Mouse (Mus musculus) MEL (cell line): ENCODE data around the gene Vars. TPM values are rescaled to one million over a fixed set of nuclear protein-coding genes. Genes with fewer than 3 reads are reported as not detected.

ENCODE experiments used
- DNase-seq: peaks from one replicate; pipeline ENCODE4 v3.0.0; 2011; ENCODE audit warnings: low read depth, low spot score
- H3K27ac ChIP-seq: 2 replicates; pipeline ENCODE4 v1.5.1; 2012; ENCODE audit warnings: low read depth, mild to moderate bottlenecking, control low read depth, low read length, moderate library complexity; ENCODE audit not compliant: control insufficient read depth
- H3K27me3 ChIP-seq, 2 experiments: fragments of 150-350 bp in 1 of 2; sonication (generic) in 1 of 2; 2 replicates each; pipeline ENCODE4 v1.6.1; 2012; ENCODE audit warnings: low read length in 2 of 2, mild to moderate bottlenecking in 2 of 2, improper control_type of control experiment in 1 of 2, moderate library complexity in 1 of 2; ENCODE audit not compliant: insufficient read depth in 2 of 2, control insufficient read depth in 1 of 2
- H3K36me3 ChIP-seq, 2 experiments: 2 replicates each; pipeline ENCODE4 v1.6.1; 2012 to 2014; ENCODE audit warnings: low read length in 2 of 2, improper control_type of control experiment in 1 of 2, inconsistent platforms in 1 of 2, mild to moderate bottlenecking in 1 of 2; ENCODE audit not compliant: insufficient read depth in 2 of 2, control insufficient read depth in 1 of 2
- H3K4me1 ChIP-seq, 2 experiments: fragments of 150-350 bp in 1 of 2; sonication (generic) in 1 of 2; 2 replicates each; pipeline ENCODE4 v1.6.1; 2012; ENCODE audit warnings: low read length in 2 of 2, improper control_type of control experiment in 1 of 2, mild to moderate bottlenecking in 1 of 2; ENCODE audit not compliant: insufficient read depth in 2 of 2, control insufficient read depth in 1 of 2
- H3K4me3 ChIP-seq, 2 experiments: fragments of 150-350 bp in 1 of 2; sonication (generic) in 1 of 2; 2 replicates each; pipeline ENCODE4 v1.5.1; 2012; ENCODE audit warnings: low read depth in 2 of 2, low read length in 2 of 2, mild to moderate bottlenecking in 2 of 2, moderate library complexity in 2 of 2, control low read depth in 1 of 2, improper control_type of control experiment in 1 of 2; ENCODE audit not compliant: control insufficient read depth in 1 of 2, insufficient read depth in 1 of 2
- H3K79me2 ChIP-seq: 2 replicates; pipeline ENCODE4 v1.6.1; 2012; ENCODE audit warnings: mild to moderate bottlenecking, low read length, moderate library complexity; ENCODE audit not compliant: control insufficient read depth, poor library complexity, insufficient read depth
- H3K9ac ChIP-seq: 2 replicates; pipeline ENCODE4 v1.6.1; 2012; ENCODE audit warnings: low read depth, mild to moderate bottlenecking, control low read depth, low read length, moderate library complexity; ENCODE audit not compliant: control insufficient read depth, poor library complexity, severe bottlenecking
- H3K9me3 ChIP-seq: fragments of 150-350 bp; sonication (generic); replicated peaks from 2 replicates; pipeline ENCODE4 v1.6.1; 2012; ENCODE audit warnings: mild to moderate bottlenecking, low read length, improper control_type of control experiment, moderate library complexity; ENCODE audit not compliant: insufficient read depth
- BHLHE40 ChIP-seq: IDR thresholded peaks from 2 replicates; pipeline ENCODE4 v1.6.1; 2012; ENCODE audit warnings: low read depth, mild to moderate bottlenecking, inconsistent platforms, low read length, improper control_type of control experiment, borderline replicate concordance
- CHD1 ChIP-seq: IDR thresholded peaks from 2 replicates; pipeline ENCODE4 v1.6.1; 2012; ENCODE audit warnings: low read depth, mild to moderate bottlenecking, inconsistent platforms, low read length, improper control_type of control experiment
- CTCF ChIP-seq, 3 experiments: IDR thresholded peaks in 2 of 3; conservative IDR thresholded peaks in 1 of 3; 2 replicates each; pipeline ENCODE4 v1.5.1; 2011 to 2012; ENCODE audit warnings: low read length in 3 of 3, low read depth in 2 of 3, mild to moderate bottlenecking in 2 of 3, improper control_type of control experiment in 1 of 3, inconsistent platforms in 1 of 3, mixed read lengths in 1 of 3, moderate library complexity in 1 of 3; ENCODE audit not compliant: control insufficient read depth in 1 of 3, insufficient read depth in 1 of 3, poor library complexity in 1 of 3, severe bottlenecking in 1 of 3
- ELF1 ChIP-seq: IDR thresholded peaks from 2 replicates; pipeline ENCODE4 v1.6.1; 2014; ENCODE audit warnings: low read depth, mild to moderate bottlenecking, inconsistent platforms, low read length, improper control_type of control experiment, moderate library complexity
- GABPA ChIP-seq: IDR thresholded peaks from 2 replicates; pipeline ENCODE4 v1.6.1; 2012; ENCODE audit warnings: low read depth, mild to moderate bottlenecking, inconsistent platforms, low read length, improper control_type of control experiment, moderate library complexity
- GATA1 ChIP-seq: IDR thresholded peaks from 2 replicates; pipeline ENCODE4 v1.6.1; 2011; ENCODE audit warnings: low read depth, low read length, improper control_type of control experiment
- JUND ChIP-seq: IDR thresholded peaks from 2 replicates; pipeline ENCODE4 v1.6.1; 2011; ENCODE audit warnings: low read depth, mild to moderate bottlenecking, improper control_type of control experiment, low read length
- KAT2A ChIP-seq: conservative IDR thresholded peaks from 2 replicates; pipeline ENCODE4 v1.6.1; 2012; ENCODE audit warnings: low read depth, low read length, improper control_type of control experiment, inconsistent platforms
- MAX ChIP-seq: IDR thresholded peaks from 2 replicates; pipeline ENCODE4 v1.6.1; 2011; ENCODE audit warnings: low read length, improper control_type of control experiment
- MAZ ChIP-seq: IDR thresholded peaks from 2 replicates; pipeline ENCODE4 v1.6.1; 2012; ENCODE audit warnings: low read depth, mild to moderate bottlenecking, inconsistent platforms, low read length, improper control_type of control experiment
- MXI1 ChIP-seq: IDR thresholded peaks from 2 replicates; pipeline ENCODE4 v1.6.1; 2011; ENCODE audit warnings: mild to moderate bottlenecking, low read depth, low read length, improper control_type of control experiment
- MYB ChIP-seq: IDR thresholded peaks from 2 replicates; pipeline ENCODE4 v1.6.1; 2011; ENCODE audit warnings: mild to moderate bottlenecking, low read depth, low read length, improper control_type of control experiment
- MYC ChIP-seq: IDR thresholded peaks from 2 replicates; pipeline ENCODE4 v1.6.1; 2011; ENCODE audit warnings: low read depth, mild to moderate bottlenecking, low read length, improper control_type of control experiment, moderate library complexity
- NELFE ChIP-seq: IDR thresholded peaks from 2 replicates; pipeline ENCODE4 v1.6.1; 2011; ENCODE audit warnings: low read depth, low read length, improper control_type of control experiment
- POLR2A ChIP-seq, 2 experiments: IDR thresholded peaks; 2 replicates each; pipeline ENCODE4 v1.6.1; 2011 to 2012; ENCODE audit warnings: low read length in 2 of 2, mild to moderate bottlenecking in 2 of 2, control low read depth in 1 of 2, improper control_type of control experiment in 1 of 2, low read depth in 1 of 2, moderate library complexity in 1 of 2; ENCODE audit not compliant: control insufficient read depth in 1 of 2, insufficient read depth in 1 of 2, poor library complexity in 1 of 2
- POLR2AphosphoS2 ChIP-seq: IDR thresholded peaks from 2 replicates; pipeline ENCODE4 v1.6.1; 2011; ENCODE audit warnings: low read length, improper control_type of control experiment
- POLR2AphosphoS5 ChIP-seq: IDR thresholded peaks from 2 replicates; pipeline ENCODE4 v1.6.1; 2012; ENCODE audit warnings: low read depth, borderline replicate concordance, mild to moderate bottlenecking, inconsistent platforms, low read length, moderate library complexity, mixed read lengths
- RAD21 ChIP-seq: IDR thresholded peaks from 2 replicates; pipeline ENCODE4 v1.6.1; 2011; ENCODE audit warnings: mild to moderate bottlenecking, low read depth, low read length, improper control_type of control experiment
- RCOR1 ChIP-seq: IDR thresholded peaks from 2 replicates; pipeline ENCODE4 v1.6.1; 2012; ENCODE audit warnings: low read depth, mild to moderate bottlenecking, inconsistent platforms, low read length, improper control_type of control experiment
- SIN3A ChIP-seq: IDR thresholded peaks from 2 replicates; pipeline ENCODE4 v1.6.1; 2012; ENCODE audit warnings: low read length, improper control_type of control experiment, inconsistent platforms
- SMC3 ChIP-seq: IDR thresholded peaks from 2 replicates; pipeline ENCODE4 v1.6.1; 2011; ENCODE audit warnings: low read depth, low read length, improper control_type of control experiment
- TBP ChIP-seq: IDR thresholded peaks from 2 replicates; pipeline ENCODE4 v1.8.0; 2011; ENCODE audit warnings: low read depth, low read length, improper control_type of control experiment
- TCF12 ChIP-seq: IDR thresholded peaks from 2 replicates; pipeline ENCODE4 v1.6.1; 2014; ENCODE audit warnings: low read depth, mild to moderate bottlenecking, inconsistent platforms, low read length, improper control_type of control experiment, moderate library complexity
- UBTF ChIP-seq: IDR thresholded peaks from 2 replicates; pipeline ENCODE4 v1.6.1; 2012; ENCODE audit warnings: low read depth, mild to moderate bottlenecking, inconsistent platforms, low read length, improper control_type of control experiment, moderate library complexity, borderline replicate concordance; ENCODE audit not compliant: insufficient read depth
- USF1 ChIP-seq: IDR thresholded peaks from 2 replicates; pipeline ENCODE4 v1.6.1; 2014; ENCODE audit warnings: low read depth, mild to moderate bottlenecking, inconsistent platforms, low read length, improper control_type of control experiment, moderate library complexity
- USF2 ChIP-seq, 2 experiments: IDR thresholded peaks; 2 replicates each; pipeline ENCODE4 v1.6.1; 2011 to 2012; ENCODE audit warnings: improper control_type of control experiment in 2 of 2, low read length in 2 of 2, borderline replicate concordance in 1 of 2, inconsistent platforms in 1 of 2, low read depth in 1 of 2, mild to moderate bottlenecking in 1 of 2; ENCODE audit not compliant: insufficient read depth in 1 of 2
- ZMIZ1 ChIP-seq: IDR thresholded peaks from 2 replicates; pipeline ENCODE4 v1.6.1; 2012; ENCODE audit warnings: low read depth, mild to moderate bottlenecking, inconsistent platforms, low read length, improper control_type of control experiment, moderate library complexity
- ZNF384 ChIP-seq: IDR thresholded peaks from 2 replicates; pipeline ENCODE4 v1.6.1; 2012; ENCODE audit warnings: low read depth, mild to moderate bottlenecking, inconsistent platforms, low read length, improper control_type of control experiment
- polyA plus RNA-seq, 2 experiments: library from polyadenylated mRNA; stranded (reverse) in 1 of 2; unstranded in 1 of 2; fragments of >175 nt in 1 of 2; fragments of >200 nt in 1 of 2; gene quantifications; 2 replicates each; pipeline versions ENCODE4 v1.2.1 to v1.2.4; 2012; ENCODE audit warnings: low replicate concordance in 2 of 2, low read depth in 1 of 2; ENCODE audit not compliant: insufficient read length in 2 of 2, insufficient read depth in 1 of 2, missing spikeins in 1 of 2
- total RNA-seq: library from RNA; depleted of rRNA; stranded (reverse); fragments of 300-350 nt; gene quantifications from 2 replicates; pipeline ENCODE4 v1.2.3, GENCODE M21; 2012

Gene Vars
- total and polyA plus RNA-seq, 3 experiments: 149 to 251 TPM; not detected in 1

DNA sequence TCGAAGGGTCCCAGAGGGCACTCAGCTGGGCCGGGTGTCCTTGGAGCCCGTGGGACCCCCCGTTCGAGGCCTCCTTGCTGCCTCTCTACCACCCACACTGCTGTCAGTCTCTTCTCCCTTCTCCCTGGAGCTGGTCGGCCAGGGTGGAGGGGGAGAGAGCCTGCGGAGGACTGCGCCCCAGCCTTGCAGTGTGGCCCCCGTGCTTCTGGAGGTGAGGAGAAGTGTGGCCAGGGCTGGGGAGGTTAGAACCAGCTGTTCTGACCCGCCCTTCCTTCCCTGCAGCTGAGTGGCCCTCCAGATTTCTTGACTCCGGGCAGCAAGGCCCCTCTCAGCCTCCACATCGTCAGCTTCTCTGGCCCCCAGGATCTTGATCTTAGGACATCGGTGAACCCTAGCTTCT lies 23.5 kb downstream of the Vars start:
- H3K9ac ChIP-seq: peak overlapping the region; percentile 77
- H3K27ac ChIP-seq: peak overlapping the region; percentile 96
- H3K79me2 ChIP-seq: peaks cover 39% of the 10 kb centered on the region
- peak overlapping the region; percentile 54 to 66; a peak in 3 of 4 replicates for H3K4me3 ChIP-seq
- peaks cover 17 to 64% of the 10 kb centered on the region in 2 experiments; a peak in 3 of 4 replicates for H3K4me1 ChIP-seq
- no peaks in the 10 kb centered on the region for H3K27me3 ChIP-seq
- H3K9me3 ChIP-seq: no peaks in the 10 kb centered on the region
- peaks cover 0 to 50% of the 10 kb centered on the region in 2 experiments; a peak in 2 of 4 replicates for H3K36me3 ChIP-seq
- DNase-seq: peak; percentile 50
- TF ChIP-seq POLR2A (IDR thresholded peaks at IDR 0.05; ENCODE audit: control insufficient read depth in 1 of 2, insufficient read depth in 1 of 2, low read depth in 1 of 2, low read length in 2 of 2, poor library complexity in 1 of 2): no peak; a peak in 1 of 4 replicates
- TF ChIP-seq RCOR1: no peak
- TF ChIP-seq KAT2A: no peak
- TF ChIP-seq POLR2AphosphoS5: no peak
- 0 out of 2 replicates have a peak, but pooled peaks have one; percentile 19 for TF ChIP-seq MAZ
- TF ChIP-seq ZNF384: no peak
- TF ChIP-seq GATA1: no peak
- TF ChIP-seq CTCF (IDR thresholded peaks at IDR 0.05 in 2 of 3, conservative IDR thresholded peaks at IDR 0.05 in 1 of 3; ENCODE audit: control insufficient read depth in 1 of 3, insufficient read depth in 1 of 3, low read depth in 2 of 3, low read length in 3 of 3, poor library complexity in 1 of 3, severe bottlenecking in 1 of 3): no peak
- no peak for TF ChIP-seq ELF1
- TF ChIP-seq NELFE: no peak
- no peak for TF ChIP-seq MAX
- no peak for TF ChIP-seq RAD21
- TF ChIP-seq GABPA: no peak
- 0 out of 2 replicates have a peak, but pooled peaks have one; percentile 2 for TF ChIP-seq ZMIZ1
- no peak for TF ChIP-seq BHLHE40
- TF ChIP-seq USF1: no peak
- TF ChIP-seq JUND: no peak
- no peak for TF ChIP-seq TCF12
- TF ChIP-seq POLR2AphosphoS2: peak; percentile 40
- no peak for TF ChIP-seq CHD1

DNA sequence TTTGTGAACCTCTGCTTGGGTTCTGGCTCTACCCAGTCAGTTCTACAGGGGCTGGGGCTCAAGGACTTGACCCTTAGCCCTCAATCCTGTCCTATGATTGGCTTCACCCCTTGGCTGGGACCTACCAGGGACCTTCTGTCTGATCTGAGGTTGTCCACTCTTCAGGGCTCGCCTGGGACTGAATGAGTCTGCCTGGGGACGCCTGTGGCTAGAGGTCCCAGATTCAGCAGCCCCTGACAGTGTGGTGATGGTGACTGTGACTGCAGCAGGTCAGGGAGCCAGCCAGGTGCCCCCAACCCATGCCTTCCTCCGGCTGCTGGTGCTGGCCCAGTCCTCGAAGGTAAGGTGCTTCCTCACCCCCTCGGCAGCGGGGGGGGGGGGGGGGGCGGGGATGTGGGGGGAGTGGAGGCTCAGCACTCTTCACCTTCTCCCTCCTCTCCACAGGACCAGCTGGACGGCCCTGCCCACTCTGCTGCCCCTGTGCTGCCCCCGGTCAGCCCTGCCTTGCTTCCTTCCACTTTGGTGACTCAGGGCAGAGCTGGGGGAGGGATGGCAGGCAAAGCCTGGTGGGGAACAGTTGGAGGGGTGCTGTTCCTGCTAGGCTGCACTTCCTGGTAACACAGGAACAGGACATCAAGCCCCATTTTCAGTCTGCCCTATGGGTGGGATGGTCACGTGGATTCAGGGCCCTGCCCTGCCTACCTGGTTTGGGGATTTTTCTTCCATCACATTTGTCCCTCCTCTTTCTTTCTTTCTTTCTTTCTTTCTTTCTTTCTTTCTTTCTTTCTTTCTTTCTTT lies 24.1 kb downstream of the Vars start:
- Histone ChIP-seq H3K4me1 (peaks cover 17 to 64% of the 10 kb centered on the region in 2 experiments; a peak in 3 of 4 replicates), H3K9ac (peak overlapping the region; percentile 77), H3K27ac (peak overlapping the region; percentile 96)
- TF ChIP-seq USF2 (IDR thresholded peaks at IDR 0.05; ENCODE audit: borderline replicate concordance in 1 of 2, insufficient read depth in 1 of 2, low read depth in 1 of 2, low read length in 2 of 2) (no peak), MYC (peak; percentile 75; the same call in 1 of the 2 replicates), MYB (0 out of 2 replicates have a peak, but pooled peaks have one; percentile 16), SIN3A (peak; percentile 20; the same call in 1 of the 2 replicates), JUND (no peak), UBTF (no peak), ELF1 (0 out of 2 replicates have a peak, but pooled peaks have one; percentile 49), MXI1 (no peak), POLR2AphosphoS5 (no peak), GABPA (no peak), MAX (peak; percentile 54; the same call in 1 of the 2 replicates), ZNF384 (no peak), TBP (0 out of 2 replicates have a peak, but pooled peaks have one; percentile 33), NELFE (no peak), GATA1 (no peak), POLR2A (IDR thresholded peaks at IDR 0.05; ENCODE audit: control insufficient read depth in 1 of 2, insufficient read depth in 1 of 2, low read depth in 1 of 2, low read length in 2 of 2, poor library complexity in 1 of 2) (peak in 1 of 2 experiments; percentile 51; a peak in 1 of 4 replicates), CHD1 (no peak), POLR2AphosphoS2 (no peak), SMC3 (no peak)

More for the DNA sequence above, 24.1 kb downstream of the Vars start:
- Histone ChIP-seq H3K4me3 (peak overlapping the region; percentile 54 to 66; a peak in 3 of 4 replicates), H3K36me3 (peaks cover 0 to 50% of the 10 kb centered on the region in 2 experiments; a peak in 2 of 4 replicates), H3K9me3 (no peaks in the 10 kb centered on the region), H3K79me2 (peaks cover 39% of the 10 kb centered on the region), H3K27me3 (no peaks in the 10 kb centered on the region)
- peak; percentile 75 for DNase-seq
